Mouse (Mus musculus) gastrocnemius, adult 8-10 months (tissue): ENCODE measurements around the gene Hps1. TPM values are rescaled to one million over a fixed set of nuclear protein-coding genes. Genes with fewer than 3 reads are reported as not detected.

Experiments used
- DNase-seq, 2 experiments: peaks; one replicate each; pipeline ENCODE4 v3.0.0; 2022; ENCODE audit warnings: low spot score in 2 of 2
- total RNA-seq, 4 experiments: library from RNA; stranded (reverse); gene quantifications; 2 replicates each; pipeline ENCODE4 v1.2.4; 2022

Hps1 gene
- total RNA-seq, 4 experiments from 2014 or later = 0.46 to 1.0 (median 0.86) TPM

DNA sequence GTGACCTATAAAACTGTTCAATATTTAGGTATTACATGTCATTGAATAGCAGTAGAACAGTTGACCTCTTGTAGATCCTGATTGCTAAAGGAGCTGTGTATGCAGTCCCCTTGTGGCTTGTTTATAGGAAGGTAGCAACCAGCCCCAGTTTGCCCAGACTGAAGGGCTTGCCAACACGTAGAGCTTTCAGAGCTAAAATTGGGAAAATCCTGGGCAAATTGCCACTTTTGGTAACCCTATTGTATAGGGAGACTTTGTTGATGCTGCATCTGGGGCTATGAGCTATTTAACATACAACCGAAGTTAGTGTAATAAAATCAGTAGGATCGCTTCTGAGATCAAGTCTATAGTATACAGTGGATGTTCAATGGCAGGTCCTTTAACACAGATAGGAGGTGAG lies 61.7 kb downstream of the Hps1 start:
- DNase-seq = no peak

DNA sequence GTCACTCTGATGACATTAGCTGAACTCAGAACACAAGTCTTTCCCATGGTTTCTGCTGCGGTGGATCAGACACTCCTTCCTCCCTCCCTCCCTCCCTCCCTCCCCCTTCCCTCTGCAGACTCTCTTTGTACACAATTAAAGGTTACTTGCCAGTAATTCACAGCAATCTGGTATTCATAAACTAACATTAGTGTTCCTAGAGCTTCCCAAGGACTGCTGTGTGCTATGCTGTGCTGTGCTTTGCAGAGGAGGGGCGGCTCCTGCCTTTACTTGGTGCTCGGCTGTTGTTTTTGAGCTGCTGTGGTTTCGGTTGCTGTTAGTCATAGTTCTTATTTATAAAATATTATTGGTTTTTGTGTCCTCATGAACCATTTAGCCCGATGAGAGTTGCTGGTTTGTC lies 62.1 kb downstream of the Hps1 start:
- no peak for DNase-seq

DNA sequence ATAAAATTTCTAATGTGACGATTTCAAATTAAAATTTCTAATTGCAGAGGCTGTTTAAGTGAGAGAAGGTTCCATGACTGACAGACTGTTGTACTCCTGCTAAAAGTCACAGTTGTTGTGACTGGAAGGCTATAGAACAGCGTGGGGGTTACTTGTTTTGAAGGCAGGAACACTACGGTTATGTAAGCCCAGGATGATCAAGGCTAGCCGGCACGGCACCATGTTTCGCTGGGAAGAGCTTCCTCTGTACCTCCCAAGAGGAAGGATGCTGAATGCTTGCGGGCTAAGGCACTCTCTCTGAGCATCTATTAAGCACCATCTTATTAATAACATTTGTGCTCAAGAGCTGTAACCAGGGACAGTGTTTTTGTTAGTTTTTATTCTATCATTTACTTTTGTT lies 63.3 kb downstream of the Hps1 start:
- DNase-seq = no peak

DNA sequence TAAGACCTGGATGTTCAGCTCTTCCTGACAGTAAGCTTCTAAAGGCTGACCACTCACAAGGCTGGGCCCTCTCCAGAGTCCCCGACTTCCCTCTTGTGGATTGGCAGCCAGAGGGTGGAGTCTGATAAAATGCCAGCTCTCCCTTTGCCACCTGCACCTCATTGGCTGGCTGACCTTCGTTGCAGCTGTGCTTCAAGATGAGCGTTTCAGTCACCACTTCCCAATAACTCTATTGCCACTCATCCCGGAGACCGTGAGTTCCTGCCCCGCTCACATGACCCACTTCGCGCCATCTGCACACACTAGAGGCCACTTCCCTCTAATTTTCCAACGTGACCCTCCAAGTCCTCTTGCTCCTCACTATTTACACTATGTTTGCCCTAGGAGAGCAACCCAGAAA lies 66.0 kb downstream of the Hps1 start:
- no peak for DNase-seq

Other genes starting within 250 kb of the Hps1 start
- 1 to 10 TPM in 2 of 4 experiments, under 1 TPM in 2; 0.56 to 1.3 (median 1.1) TPM for gene Loxl4, start 167.2 kb downstream of the Hps1 start, total RNA-seq
- gene Pyroxd2, start 27.2 kb downstream of the Hps1 start, total RNA-seq = 1 to 10 TPM in 1 of 4 experiments, under 1 TPM in 3; 0.53 to 1.2 (median 0.87) TPM